22 mouse cellular contexts compared by ENCODE assay signal in genomic region chr8:86637826-86638225, GRCm38 (mm10). TPM values are rescaled to one million over a fixed set of nuclear protein-coding genes. Genes with fewer than 3 reads are reported as not detected.
DNase-seq lines count a peak whose midpoint lies in the region.
"Had no signal": no experiment of that assay in that cellular context is flagged by ENCODE, and none has a peak within 500 bp of the region (broad histone marks: within the 10 kb centered on the region; RNA-seq: fewer than 3 reads in every experiment).

No protein-coding gene starts in this region.

- peak; percentile 64 for DNase-seq in layer of hippocampus, adult 11-12 months (ENCODE audit: low spot score)
- DNase-seq in layer of hippocampus, postnatal 25 days (ENCODE audit: extremely low spot score in 1 of 2, low spot score in 1 of 2), result no peak
- DNase-seq in layer of hippocampus, adult 8-10 months (ENCODE audit: low spot score in 2 of 2), result peak; percentile 48 to 72
- peak; percentile 12 to 28 for DNase-seq in layer of hippocampus, postnatal 10 days (ENCODE audit: low spot score in 2 of 2)
- no peak for DNase-seq in embryo, embryonic 10.5 days (ENCODE audit: low spot score)
- DNase-seq in testis, postnatal 10 days (ENCODE audit: low spot score), result no peak
- no peak for DNase-seq in thymus, adult 18-20 months
- DNase-seq: adrenal gland, postnatal 10 days; adrenal gland, postnatal 36 days; B cell, adult 2 months; cerebellum, adult 11 months; cerebellum, adult 2 months; cerebellum, adult 9-11 months; cerebellum, postnatal 25 days; embryo, embryonic 11 days; gastrocnemius, postnatal 25 days; heart, adult 18-20 months; heart, postnatal 10 days; heart, postnatal 36 days had no signal

RNA-seq across cellular contexts. Expression of gene Lonp2, which starts 14.0 kb away (rescaled TPM):
- total RNA-seq in layer of hippocampus, postnatal 25 days (2021), result 10 to 100 TPM; 72.6 to 79.2 TPM
- 10 to 100 TPM; 79.2 to 87.2 (median 80.7) TPM for total RNA-seq in layer of hippocampus, adult 8-10 months (2022)
- 10 to 100 TPM; 61.6 to 61.8 TPM for total RNA-seq in layer of hippocampus, postnatal 10 days (2021)

RNA-seq across cellular contexts. Expression of gene Abcc12, which starts 57.3 kb away (rescaled TPM):
- under 1 TPM; 0.25 to 0.42 TPM for total RNA-seq in layer of hippocampus, postnatal 25 days (2021)
- total RNA-seq in layer of hippocampus, adult 8-10 months (2022), result under 1 TPM; 0.31 to 0.59 (median 0.34) TPM
- total RNA-seq in layer of hippocampus, postnatal 10 days (2021), result under 1 TPM; 0.67 to 0.80 TPM
- total RNA-seq: adrenal gland, adult 18-20 months; adrenal gland, postnatal 36 days; CH12.LX; common myeloid progenitor, adult 5-6 weeks; heart, postnatal 36 days had no signal

Comparison
In these comparisons a context has a peak if more than half of its experiments do, and no peak if none do; other contexts are left out.
1. DNase-seq: peak in layer of hippocampus, adult 11-12 months (single experiment), layer of hippocampus, adult 8-10 months (2 of 2) and layer of hippocampus, postnatal 10 days (2 of 2); none in layer of hippocampus, postnatal 25 days (0 of 2), embryo, embryonic 10.5 days (single experiment), testis, postnatal 10 days (single experiment) and thymus, adult 18-20 months (0 of 2).